ENCODE assay signal across 9 mouse cellular contexts in the genomic region with DNA sequence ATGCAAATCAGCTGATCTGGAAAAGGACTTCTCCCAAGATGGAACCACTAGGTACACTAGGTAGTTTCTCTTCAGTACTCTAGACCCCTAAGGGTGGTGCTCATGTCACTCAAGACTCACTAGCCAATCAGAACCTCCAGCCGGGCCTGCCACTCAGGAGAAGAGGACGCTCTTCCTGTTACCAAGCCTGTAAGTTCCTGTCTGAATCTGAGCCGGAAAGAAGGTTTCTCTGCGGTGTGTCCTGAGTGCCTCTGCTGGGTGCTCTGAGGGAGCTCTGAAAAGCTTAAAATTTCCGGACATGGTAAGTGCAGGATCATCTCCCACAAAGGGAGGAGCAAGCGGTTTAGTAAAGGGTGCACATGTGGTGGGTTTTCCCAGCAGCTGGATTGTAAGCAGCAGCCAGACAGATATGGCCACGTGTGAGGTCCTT. TPM values are rescaled to one million over a fixed set of nuclear protein-coding genes. Genes with fewer than 3 reads are reported as not detected.
"Had no signal": no experiment of that assay in that cellular context is flagged by ENCODE, and none has a peak within 500 bp of the region (broad histone marks: within the 10 kb centered on the region; RNA-seq: fewer than 3 reads in every experiment).

Gene Gm14139, plus strand, starts transcription at position 186 of the 430 bp plus-strand sequence.

RNA-seq across cellular contexts. Expression of gene Gm14139, which starts in this region (rescaled TPM):
- total RNA-seq: left cerebral cortex, adult 2 months; left cerebral cortex, postnatal 14 days; megakaryocyte, adult 5-6 weeks had no signal
- polyA plus RNA-seq: limb, embryonic 10.5 days; liver, embryonic 11.5 days; liver, embryonic 15.5 days; lung, embryonic 14.5 days; midbrain, embryonic 14.5 days; neural tube, embryonic 12.5 days had no signal
